Mouse (Mus musculus) MEL-GATA-1-ER (cell line): ENCODE results near the gene Mad1l1.

Experiments used
- DNase-seq: peaks from one replicate; pipeline ENCODE4 v3.0.0-alpha.2; 2012; ENCODE audit warnings: low read depth; ENCODE audit errors: extremely low read depth

The Mad1l1 gene

DNA sequence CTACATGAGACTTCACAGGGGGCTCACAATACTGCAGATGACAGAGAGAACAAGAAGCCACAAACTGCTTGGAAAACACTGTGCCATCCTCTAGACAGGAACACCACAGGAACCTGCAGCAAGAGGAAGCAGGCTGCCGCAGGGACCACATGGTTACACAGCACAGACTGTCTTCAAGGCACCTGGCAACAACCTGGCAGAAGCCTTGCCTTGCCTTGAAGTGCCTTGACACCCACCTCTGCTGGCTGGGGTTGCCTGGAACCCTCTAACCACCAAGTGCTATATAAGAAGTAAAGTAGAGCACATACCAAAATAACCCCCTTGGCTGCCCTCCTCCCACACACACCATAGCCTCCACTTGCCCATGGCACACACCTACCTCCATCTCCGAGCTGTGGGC is 177.8 kb downstream of the Mad1l1 start:
- DNase-seq = no peak

DNA sequence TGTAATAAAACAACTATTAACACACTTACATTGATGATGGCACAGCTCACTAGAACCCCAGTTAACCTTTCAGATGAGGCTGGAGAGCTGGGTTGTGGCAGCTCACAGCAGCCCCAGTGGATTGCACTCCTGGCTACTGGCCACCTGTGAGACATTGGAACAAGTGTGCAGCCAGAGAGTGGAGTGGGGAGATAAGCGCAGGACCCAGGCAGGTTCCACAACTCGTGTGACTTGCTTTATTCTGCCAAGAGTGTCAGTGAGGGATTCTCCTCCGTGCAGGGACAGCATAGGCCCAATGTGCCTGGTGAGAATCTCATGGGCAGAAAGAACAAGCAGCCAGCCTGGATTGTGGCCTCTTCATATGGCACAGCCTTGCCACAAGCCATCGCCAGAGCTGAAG is 180.0 kb downstream of the Mad1l1 start:
- no peak for DNase-seq

DNA sequence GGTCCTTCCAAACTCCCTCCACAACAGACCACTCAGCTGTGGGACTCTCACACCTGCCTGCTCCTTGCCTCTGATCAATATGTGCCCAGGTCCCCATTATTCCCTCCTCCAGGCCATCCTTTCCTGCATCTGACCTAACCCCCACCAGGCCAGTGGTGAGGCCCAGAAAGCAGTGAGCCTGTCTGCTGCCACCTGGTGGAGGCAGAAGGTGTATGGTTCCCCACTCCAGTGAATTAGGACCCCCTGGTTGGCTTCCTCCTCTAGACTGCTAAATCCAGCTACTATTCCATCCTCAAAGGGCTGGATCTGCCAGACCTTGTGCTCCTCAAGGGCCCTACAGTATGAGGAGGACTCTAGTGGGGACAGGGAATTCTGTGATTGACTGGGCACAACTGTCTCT is 181.1 kb downstream of the Mad1l1 start:
- no peak for DNase-seq

DNA sequence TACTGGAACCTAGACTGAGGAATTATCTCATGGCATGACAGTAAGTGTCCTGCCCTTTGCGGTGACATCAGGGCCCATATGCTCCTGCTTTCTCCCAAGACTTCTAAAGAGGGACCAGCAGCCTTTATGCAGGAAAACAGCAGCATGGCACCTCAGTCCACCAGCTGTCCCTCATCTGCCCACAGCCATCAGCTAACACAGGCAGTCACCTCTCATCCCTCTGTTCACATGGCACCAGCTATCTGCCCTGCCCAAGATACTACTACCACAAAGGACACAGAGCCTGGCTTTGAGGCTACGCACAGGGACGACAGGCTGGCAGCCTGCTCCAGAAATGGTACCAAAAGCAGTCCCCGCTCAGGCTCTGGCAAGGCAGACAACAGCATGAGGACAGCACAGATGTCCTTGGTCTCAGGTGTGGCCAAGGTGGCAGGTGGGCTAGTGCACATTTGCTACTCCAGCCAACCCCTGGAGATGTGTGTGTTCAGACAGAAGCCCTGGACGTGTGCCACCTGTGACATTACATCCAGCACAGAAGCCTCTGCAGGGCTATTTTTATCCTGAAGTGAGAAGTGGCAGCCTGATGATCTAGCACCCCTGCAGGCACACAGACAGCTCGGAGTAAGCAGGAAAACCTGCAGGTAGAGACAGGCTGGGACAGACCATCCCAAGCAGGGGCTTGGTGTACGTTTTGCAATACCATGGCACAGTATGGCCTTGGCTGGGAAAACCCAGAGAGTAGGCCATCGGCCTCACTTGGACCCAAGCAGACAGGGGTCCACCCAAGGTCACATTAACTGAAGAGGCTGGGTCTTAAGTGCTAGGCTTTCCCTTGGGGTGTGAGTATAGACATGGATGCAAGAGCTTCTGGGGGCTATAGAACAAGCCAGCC is 185.4 kb downstream of the Mad1l1 start:
- no peak for DNase-seq

DNA sequence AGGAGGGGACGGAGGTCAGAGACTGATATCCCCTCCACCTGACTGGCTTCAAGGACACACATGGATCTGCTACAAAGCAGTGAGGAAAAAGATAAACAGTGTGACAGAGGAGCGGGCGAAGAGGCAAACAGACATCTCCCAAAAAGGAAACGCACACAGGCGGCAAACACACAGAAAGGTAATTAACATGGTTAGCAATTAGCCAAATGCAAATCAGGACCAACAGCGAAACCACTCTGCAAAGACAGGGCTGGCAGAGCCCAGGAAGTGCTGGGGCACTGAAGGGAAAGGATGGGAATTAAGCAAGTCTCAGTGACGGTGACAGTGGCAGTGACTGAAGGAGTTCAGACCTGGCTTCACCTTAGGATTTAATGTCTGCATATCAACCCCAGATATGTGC is 187.3 kb downstream of the Mad1l1 start:
- DNase-seq = no peak

DNA sequence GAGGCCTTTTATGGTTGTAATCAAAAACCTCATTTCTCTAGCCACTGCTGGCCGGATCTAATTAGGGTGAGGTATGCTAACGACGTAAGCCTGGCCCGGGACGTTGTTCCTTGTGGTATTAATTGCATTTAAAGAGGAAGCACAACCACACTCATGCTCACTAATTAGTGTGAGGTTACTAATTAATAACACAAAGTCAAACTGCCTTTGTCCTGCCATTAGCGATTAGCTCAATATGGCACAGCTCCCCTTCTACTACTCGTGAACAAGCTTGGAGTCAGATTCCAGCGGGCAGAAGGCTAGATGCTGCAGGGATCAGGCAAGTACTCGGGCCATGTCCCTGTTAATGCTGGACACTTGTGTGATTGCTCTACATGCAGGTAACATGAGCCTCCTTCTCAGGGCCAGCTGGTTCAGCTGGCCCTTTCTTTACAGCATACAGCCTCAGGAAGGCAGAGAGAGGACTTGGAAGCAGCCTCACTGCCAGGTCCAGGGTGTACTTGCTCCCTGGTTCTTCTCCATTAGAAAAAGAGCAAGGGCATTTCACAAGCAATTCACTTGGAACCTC is 192.9 kb downstream of the Mad1l1 start:
- DNase-seq = no peak

DNA sequence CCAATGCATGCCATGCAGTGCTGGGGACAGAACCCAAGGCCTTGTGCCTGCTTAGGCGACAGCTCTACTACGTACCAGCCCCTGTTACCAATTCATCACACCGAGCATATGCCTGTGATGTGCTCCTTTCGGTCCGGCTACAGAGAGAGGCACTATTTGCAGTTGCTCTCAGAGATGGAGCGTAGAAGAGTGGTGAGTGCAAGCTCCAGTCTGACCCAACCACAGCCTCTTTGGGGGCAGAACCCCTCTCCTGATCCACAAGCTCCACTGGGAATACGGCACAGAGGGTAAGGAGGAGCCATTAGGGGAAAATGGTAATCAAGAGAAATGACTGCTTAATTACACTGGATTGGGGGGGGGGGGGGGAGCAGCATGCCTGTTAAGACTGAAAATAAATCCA is 193.4 kb downstream of the Mad1l1 start:
- DNase-seq = no peak

DNA sequence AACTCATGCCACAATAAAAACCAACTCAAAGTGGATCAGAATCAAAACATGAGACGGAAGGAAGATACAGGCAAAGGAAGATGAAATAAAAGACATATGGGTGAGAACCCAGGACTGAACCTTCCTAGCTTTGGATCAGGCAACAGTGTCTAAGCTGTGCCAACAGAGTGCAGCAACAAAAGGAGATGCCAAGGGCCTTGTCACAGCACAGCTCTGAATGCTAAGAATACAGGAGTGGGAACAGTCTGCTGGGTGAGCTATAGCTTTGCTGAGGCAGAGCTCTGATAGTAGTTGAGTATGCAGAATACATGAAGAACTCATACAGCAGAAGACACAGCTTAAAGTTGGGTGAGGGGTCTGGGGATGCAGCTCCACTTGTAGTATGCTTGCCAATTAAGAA is 196.7 kb downstream of the Mad1l1 start:
- no peak for DNase-seq

DNA sequence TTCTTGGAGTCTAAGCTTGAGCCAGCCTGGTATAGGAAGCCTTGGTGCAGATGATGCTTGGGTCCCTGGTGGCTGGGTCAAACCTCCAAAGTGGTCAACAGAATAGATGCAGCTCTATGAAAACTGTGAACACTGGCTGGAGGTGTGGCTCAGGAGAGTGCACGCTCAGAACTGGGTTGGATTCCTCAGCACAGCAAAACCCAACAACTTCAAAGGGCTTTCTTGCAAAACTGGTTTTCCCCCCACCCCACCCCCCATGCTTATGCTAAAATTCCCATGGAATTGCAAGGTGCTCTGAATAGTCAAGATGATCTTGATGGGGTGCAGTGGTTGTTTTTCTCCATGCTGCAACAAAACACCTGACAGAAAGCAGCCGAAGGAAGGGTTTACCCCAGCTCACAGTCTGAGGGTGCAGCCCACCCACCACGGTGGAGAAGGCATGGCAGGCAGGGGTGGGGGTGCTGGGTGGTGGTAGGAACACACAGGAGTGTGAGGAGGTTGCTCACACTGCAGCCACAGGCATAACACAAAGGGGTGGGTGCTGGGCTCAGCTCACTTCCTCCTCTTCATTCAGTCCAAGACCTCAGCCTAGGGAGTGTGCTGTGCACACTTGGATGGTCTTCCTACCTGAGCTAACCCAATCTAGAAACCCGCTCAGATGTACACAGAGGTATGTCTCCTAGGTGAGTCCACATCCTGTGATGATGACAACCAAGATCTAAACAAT is 197.5 kb downstream of the Mad1l1 start:
- no peak for DNase-seq

DNA sequence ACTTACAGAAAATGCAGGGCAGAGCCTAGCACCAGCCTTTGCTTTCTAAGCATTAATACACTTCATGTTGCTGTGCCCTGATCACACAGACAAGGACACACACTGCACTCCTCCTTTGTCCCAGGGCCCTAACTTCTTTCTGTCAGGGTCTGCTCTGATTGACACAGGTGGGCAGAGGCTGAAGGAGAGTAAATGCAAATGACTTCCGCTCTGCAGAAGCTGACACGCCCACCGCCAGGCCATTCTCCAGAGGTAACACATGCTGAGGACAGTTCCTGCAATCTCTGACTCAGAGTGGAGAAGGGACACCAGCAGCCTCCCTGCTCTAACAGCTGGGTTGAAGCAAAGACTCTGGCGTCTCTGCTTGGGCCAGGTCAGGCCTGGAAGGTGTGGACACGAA is 198.2 kb downstream of the Mad1l1 start:
- DNase-seq = no peak

DNA sequence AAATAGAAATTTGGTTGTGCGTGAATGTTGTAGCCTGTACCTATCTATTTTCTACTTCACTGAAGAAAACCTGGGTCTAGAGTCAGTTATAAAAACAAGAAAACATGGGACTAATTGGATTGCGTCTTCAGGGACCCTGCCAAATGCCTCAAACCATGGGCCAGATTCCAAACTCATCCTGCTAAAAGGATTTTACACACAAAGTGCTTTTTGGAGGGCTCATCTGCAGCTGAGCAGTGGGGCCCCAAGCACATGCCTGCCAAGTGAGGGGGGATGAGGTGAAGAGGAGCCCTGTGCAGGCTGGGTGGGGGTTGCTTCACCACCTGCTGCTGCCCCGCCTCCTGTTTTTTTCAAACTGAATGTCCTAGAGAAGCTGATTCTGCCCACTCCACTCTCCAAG is 199.4 kb downstream of the Mad1l1 start:
- DNase-seq = no peak

DNA sequence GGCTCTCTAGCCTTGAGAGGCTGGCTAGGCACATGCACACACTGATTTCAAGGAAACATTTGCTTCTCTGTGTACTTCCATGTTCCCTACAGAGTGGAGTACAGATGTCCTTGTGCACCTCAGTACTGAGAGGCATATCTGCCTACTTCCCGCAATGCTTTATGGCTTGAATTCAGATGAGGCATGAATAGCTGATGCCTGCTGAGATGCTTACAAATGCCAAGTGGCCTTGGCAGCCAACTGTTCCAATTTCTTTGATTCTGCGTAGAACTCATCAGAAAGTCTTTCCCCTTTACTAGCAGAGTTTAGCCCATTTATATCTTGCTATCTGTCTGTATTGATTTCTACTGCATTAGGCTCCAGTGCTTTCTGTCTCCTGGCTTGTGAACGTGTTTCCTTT is 202.4 kb downstream of the Mad1l1 start:
- DNase-seq = no peak

DNA sequence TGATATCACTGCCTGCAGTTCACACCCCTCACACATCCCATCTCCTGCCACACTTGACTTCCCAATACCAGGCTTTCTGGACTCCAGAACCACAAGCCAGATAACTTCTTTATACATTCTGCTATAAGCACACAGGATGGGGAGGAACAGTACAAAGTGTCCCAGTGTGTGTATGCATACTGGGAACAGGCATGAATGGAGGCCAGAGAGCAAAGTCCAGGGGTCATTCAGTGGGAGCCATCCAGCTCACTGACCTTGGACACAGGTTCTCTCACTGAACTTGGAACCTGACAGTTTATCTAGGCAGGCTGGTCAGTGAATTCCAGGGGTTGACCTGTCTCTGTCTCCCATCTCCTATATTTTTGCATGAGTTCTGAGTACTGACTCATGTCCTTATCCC is 203.4 kb downstream of the Mad1l1 start:
- DNase-seq = no peak

DNA sequence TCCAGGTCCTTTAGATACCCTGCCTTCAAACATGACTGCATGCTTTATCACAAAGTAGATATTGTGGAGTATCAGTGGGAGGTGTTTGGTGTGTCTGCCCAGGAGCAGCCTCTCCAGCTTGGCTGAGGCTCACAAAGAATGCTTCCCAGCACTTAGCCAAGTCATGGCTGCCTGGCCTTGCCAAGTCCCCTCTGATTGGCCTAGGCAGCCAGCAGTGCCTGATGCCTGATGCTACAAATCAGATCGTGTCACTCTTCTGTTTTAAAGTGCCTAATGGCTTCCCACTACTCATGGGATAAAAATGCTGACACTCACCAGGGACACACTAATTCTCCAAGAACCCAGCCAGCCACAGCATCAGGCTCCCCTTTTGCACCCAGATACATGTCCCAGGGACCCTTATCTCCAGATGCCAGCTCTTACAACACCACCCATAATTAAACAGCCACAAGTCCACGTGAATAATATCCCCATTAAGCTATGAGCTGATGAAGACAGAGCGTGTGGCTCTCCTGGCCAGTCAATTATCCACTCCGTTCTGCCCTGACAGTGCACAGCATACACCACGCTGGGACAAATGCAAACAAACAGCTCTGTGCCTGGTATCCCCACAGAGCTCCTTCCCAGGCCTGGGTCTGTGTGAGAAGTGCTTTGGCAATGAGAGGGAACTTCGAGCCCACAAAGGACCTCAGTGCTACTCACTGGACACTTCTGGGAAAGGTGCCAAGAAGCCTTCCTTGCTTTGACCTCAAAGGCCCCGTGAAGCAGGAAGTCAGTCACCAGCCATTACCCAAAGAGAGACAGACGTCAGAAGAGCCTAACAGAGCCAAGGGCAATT is 205.7 kb downstream of the Mad1l1 start:
- no peak for DNase-seq

DNA sequence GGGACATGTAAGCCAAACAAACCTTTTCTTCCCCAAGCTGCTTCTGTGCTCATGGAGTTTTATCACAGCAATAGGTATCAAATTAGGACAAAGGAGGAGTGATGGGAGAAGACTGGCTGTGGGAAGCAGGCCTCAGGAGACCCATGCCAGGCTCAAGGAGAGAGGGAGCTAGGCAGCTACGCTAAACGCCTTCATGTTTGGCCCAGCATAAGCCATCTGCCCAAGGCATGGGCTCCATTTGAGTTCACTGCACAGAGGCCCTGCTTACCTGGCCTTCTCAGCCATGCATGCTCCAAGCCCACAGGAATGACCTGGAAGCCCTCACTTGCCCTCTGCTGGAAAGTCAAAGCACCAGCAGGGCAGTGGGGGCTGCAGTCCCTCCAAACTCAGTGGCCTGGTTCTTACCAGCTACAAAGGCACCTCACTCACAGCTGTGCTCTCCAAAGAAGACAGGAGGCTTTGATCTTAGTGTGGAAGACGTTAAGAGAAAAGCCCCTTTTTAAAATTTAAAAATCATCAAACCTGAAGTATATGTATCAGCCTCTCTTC is 206.8 kb downstream of the Mad1l1 start:
- DNase-seq = no peak

DNA sequence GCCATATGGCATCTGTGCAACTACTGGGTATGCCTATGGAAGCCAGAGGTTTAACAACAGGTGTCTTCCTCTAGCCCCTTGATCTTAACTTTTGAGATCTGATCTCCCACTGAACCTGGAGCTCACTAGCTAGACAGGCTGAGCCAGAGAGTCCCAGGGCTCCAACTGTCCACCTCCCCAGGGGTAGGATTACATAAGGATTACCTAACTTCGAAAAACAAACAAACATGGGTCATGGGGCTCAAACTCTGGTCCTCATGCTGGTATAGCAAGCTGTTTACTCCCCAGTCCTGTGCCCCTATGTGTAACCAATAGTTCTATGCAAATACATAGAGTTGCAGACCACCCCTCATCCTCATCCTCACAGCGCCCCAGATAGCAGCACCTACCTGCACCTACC is 208.1 kb downstream of the Mad1l1 start:
- DNase-seq = no peak

DNA sequence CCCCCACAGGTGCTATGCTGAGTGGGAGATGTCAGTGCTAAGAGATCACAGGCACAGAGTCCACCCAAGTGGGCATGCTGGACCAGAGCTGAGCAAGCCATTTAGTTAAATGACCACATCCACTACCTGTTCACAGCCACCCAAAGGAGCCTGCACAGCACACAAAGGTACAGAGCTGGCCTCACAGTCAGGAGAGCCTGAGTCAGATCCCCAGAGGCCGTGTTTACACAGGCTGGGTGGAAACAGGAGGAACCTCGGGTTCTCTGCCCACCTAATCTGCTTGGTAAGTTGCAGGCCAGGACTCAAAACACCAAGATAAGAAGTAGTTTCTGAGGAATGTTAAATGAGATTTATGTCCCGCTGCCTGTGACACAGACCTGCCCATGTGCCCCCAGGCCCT is 211.3 kb downstream of the Mad1l1 start:
- DNase-seq = no peak

DNA sequence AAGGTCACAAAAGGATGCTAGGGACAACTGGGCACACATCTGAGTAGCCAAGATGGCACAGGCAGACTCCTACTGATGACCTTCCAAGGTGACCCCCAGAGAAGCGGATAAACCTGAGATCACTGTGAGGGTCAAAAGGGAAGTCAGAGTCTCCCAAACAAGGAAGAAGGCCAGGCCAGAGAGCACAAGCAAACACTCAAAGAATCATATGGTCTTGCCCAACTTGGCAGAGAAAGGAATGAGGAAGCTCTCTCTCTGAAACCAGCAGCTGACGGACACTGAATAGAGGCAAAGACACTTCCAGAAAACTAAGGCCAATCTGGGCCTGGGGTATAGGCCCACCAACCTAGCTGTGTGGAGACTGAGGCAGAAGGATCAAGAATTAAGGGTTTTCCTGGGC is 213.4 kb downstream of the Mad1l1 start:
- DNase-seq = no peak

DNA sequence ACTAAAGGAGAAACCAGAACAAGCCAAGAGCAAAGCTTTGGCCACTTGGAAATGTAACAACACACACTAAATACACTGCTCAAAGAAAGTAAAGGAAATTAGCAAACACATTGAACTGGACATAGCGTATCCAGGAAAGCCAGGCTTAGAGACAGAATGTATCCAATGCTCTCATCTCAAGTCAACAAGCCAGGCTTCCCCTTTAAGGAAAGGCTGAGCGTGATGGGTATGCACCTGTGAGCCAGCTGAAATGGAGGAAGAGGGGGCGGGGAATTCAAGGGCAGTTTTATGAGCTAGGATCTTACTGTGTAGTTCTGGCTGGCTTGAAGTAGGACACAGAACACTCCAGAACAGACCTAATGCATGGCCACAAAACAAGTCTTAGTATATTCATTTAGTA is 215.3 kb downstream of the Mad1l1 start:
- no peak for DNase-seq

DNA sequence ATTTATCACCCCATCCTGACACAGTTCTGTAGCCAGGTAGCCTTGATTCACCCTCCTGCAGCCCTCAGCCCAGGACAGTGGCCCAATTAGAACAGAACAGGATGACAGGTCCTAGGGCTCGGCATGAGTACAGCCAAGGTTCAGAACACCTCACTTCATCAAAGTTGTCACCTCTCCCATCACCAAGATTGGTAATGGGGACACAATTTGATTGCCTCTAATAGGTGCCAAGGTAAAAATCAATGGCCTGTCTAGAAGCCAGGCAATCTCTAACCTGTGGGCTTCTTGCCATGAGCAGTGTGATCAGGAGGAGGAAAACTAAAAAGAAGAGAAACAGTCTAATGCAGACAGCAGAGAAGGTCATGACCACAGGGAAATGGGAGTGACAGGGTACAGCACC is 216.5 kb downstream of the Mad1l1 start:
- no peak for DNase-seq

DNA sequence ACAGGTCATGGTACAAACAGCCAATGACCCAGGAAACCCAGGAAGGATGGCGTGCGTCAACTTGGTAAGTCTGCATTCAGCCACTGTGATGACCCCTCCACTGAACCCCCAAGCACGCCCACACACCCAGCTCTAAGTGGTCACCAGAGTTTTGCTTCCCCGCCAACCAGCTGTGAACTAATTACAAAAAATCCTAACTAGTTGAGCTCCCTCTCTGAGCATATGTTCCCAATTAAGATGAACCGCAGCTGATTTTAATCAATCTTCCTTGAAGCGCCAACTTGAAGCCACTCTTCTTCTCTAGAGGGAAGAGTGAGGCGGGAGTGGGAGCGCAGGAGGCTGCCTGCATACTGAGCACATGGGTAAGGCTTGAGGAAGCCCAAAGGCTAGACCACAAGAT is 218.6 kb downstream of the Mad1l1 start:
- no peak for DNase-seq
